Mouse (Mus musculus): ENCODE measurements around the gene Cib2.

DNA sequence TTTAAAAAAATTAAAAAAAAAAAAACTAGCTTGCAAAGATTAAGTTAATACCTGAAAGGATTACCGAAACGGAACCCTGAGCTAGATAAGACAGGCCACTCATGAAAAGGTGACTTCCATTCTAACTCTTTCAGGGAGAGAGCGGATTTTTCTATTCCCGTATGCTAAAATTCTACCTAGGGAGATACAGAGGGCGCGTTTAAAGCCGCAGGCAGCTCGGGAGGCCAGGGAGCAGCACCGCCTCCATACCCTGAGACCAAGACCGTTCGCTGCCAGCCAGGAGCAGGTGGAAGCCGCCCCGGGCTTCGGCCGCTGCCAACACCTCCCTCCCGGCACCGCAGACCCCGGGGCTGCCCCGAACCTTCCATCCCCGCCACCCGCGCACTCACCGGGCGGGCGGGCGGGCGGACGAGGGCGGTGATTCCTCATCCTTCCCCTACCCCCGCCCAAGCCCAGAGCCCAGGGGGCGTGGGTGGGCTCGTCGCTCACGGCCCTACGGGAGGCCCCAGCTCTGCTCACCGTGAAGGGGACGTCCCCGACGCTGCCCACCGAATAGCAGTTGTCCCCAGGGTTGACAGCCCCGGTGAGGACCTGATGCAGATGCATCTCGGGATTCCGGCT lies 59.1 kb downstream of the Cib2 start:
- TF ChIP-seq CTCF (IDR thresholded peaks at IDR 0.05; ENCODE audit: extremely low read depth, insufficient read depth, insufficient read length, insufficient replicate concordance) (no peak), POLR2A (IDR thresholded peaks at IDR 0.05; ENCODE audit: low read depth, low read length) (no peak)

Measured in spleen, adult 2 months (tissue).